Mouse (Mus musculus) gastrocnemius, postnatal 10 days (tissue): ENCODE measurements around the gene Zeb2. TPM values are rescaled to one million over a fixed set of nuclear protein-coding genes. Genes with fewer than 3 reads are reported as not detected.
"Not testable (repeated sequence)": the region's sequence is repeated elsewhere in the genome, so short reads cannot be mapped to it uniquely, and the experiment has no call there.

Source experiments
- DNase-seq: peaks from one replicate; pipeline ENCODE4 v3.0.0; 2021; ENCODE audit warnings: mixed read lengths
- total RNA-seq, 2 experiments: library from RNA; stranded (reverse); gene quantifications; 2 replicates each; pipeline ENCODE4 v1.2.3; 2021

Gene Zeb2
- total RNA-seq, 2 experiments from 2014 or later, result 72.6 to 114 TPM

- DNase-seq, result no peak
Measured at GRCm38 (mm10) chr2:45112021-45112747, 5.0 kb downstream of the Zeb2 start.

DNA sequence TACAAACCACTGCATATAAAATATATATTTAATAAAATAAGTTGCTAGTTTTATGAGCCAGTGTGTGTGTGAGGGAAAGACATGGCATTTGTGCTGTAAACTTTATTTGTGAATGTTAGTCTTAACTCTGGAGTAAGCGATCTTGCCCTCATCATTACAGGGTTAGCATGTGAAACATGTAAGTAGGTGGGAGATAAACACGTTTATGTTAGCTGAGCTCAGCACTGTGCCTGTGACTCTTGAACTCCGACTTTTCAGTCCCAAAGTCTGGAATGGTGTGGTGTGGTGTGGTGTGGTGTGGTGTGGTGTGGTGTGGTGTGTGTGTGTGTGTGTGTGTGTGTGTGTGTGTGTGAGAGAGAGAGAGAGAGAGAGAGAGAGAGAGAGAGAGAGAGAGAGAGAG is 5.6 kb downstream of the Zeb2 start:
- not testable (repeated sequence) for DNase-seq

GRCm38 (mm10) chr2:45110757-45111411 is 6.3 kb downstream of the Zeb2 start:
- DNase-seq, result peak; percentile 59

- DNase-seq, result no peak
Measured at GRCm38 (mm10) chr2:45109951-45110756, 7.0 kb downstream of the Zeb2 start.

DNA sequence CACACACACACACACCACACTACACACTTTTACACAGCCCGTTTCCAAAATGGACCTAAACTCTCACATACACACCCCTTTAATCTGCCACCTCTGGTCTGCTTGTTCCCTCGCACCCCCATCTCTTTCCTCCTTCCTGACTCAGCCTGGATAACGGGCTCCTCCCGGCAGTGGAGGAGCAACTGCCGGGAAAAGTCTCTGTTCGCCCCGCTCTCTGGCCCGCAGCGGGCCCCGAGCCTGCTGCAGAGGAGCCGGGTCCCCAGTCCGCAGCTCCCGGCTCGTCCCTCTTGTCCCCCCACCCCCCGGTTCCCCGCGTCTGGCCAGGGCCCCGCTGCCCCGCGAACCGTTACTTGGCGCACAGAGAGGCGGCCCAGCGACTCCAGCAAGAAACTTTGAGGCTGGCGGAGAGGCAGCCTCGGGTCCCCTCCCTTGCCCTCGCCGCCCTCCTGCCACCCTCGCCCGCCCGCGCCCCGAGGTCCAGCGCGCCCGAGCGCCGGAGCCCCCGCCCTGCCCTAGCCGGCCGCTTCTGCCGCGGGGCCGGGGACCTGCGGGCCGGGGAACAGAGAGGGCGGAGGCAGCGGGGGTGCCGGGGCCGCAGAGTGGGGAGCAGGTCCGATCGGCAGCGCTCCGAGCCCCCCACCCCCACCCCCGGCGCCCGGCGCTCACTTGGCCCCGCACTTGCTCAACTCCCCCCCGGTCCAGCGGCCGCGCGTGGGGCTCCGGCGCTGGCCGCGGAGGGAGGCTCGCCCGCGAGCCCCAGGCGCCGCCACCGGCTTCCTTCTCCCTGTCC is 7.8 kb downstream of the Zeb2 start:
- DNase-seq, result peak; percentile 61

- peak; percentile 61 for DNase-seq
Measured at GRCm38 (mm10) chr2:45108521-45109091, 8.6 kb downstream of the Zeb2 start.

GRCm38 (mm10) chr2:45107555-45107954 is 9.6 kb downstream of the Zeb2 start:
- no peak for DNase-seq

DNA sequence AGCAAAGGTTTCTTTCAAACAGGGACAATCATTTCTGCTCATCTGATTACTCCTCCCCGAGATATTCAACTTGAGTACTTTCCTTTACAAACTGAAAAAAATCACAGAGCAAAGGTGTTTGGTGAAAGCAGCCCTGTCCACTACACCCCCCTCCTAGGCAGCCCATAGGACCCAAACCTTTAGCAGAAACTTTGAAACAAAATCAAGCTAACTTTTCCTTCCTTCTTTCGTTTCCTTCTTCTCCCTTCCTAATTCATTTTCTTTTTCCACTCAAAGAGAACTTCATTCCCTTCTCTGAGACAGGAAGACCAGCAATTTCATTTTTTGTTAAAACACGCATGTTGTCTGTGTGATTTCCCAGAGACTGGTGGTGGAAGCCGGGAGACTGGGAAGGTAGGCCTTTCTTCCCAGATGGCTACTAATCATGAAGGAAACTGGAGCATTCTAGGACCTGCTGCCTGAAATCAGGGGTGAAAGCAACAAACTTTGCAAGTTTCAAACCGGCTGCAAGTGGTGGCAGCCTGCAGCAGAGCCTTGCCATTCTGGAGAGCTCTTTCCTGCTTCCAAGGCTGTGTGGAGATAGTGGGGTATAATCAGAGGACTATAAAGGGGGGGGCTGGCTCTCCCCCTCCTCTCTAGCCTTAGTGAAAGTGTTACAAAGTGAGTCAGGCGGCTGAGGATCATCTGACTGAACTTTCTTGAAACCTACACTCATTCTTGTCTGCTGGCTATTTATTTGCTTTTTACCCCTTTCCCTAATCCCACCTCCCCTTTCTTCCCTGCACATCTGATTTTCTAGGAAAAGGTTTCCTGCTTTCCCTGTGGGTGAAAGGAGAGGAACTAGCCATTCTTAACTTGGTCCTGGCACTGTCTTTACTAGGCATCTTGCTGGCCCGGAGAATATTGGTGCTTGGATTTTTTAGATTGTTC is 11.0 kb downstream of the Zeb2 start:
- DNase-seq, result no peak

GRCm38 (mm10) chr2:45105281-45105721 is 11.9 kb downstream of the Zeb2 start:
- DNase-seq, result no peak

DNA sequence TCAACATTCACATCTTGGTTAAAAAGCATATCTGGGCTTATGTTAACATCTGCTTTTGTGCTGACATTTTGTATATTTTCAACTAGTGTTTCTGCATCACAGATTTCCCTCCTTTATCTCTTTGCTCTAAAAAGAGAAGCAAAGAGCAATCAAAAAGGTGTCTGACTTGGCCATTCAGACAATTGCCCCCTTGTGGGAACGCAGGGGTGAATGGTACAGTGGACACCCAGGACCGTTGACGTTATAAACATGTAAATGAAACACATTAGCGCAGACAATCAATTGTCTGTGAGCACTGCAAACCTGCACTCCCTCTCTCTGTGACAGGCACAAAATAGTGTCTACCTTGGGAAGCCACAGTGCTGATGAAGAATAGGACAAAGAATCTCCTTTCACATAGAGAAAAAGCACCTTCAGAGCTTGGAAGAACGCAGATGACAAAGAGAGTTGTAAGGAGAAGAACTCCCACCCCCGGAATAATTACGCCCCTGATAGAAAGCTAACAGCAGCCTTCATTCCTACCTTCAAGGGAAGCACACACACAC is 12.6 kb downstream of the Zeb2 start:
- no peak for DNase-seq

- no peak for DNase-seq
Measured at GRCm38 (mm10) chr2:45104066-45104465, 13.1 kb downstream of the Zeb2 start.

DNA sequence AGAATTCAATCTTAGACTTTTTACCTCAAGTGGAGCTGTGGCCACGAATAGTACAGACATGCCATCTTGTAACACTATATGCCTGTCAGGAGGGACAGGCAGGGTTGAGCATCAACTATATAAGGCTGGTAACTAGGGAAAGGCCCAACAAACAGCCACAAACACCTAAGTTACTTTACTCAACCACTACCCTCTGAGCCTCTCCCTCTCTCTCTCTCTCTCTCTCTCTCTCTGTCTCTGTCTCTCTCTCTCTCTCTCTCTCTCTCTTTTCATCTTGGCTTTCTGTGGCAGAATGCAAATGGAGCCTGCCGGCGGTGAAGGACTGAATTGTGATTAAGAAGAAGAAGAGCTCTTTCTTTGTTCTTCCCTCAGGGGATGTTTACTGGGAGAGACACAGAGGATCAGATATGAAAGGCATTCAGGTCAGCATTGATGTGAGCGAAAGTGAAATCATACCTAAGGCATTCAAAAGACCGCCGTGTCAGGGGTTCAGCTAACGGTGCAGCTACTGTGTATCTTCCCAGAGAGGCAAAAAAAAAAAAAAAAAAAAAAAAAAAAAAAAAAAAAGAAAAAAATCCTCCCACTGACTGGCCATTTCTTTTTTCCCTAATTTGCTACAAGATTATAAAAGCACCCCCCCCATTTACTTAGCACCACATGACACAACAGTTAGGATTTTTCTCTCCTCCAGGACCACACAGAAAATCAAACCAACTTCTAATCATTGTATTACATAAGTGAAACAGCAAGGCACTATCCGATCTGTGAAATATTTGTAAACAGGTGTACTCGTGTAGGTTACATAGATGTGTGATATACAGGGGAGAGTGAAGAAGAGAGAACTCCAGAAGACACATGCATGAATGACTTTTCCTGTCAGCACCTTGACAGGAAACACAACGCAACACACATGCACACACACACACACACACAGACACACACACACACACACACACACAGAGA is 13.9 kb downstream of the Zeb2 start:
- no peak for DNase-seq

DNA sequence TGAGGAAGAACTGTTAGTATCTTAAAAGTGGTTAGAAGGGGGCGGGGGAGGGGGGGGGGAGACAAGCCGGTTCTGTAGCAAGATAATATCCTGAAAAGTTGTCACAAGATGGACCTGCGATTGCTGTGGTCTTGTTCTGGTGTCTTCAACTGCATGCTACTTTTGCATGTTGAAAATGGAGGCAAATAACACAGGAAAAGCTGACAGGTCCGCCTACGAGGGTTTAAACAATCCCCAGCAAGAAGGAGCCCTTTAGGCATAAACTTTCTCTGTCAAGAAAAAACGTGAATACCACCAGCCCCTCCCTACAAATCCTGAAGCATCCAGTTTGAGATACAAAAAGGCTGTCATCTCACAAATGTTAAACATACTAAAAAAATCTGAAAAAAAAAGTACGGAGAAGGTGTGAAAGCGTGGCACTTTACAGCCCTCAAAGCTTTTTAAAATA is 15.0 kb downstream of the Zeb2 start:
- no peak for DNase-seq

GRCm38 (mm10) chr2:45101586-45101985 is 15.6 kb downstream of the Zeb2 start:
- DNase-seq, result no peak

DNA sequence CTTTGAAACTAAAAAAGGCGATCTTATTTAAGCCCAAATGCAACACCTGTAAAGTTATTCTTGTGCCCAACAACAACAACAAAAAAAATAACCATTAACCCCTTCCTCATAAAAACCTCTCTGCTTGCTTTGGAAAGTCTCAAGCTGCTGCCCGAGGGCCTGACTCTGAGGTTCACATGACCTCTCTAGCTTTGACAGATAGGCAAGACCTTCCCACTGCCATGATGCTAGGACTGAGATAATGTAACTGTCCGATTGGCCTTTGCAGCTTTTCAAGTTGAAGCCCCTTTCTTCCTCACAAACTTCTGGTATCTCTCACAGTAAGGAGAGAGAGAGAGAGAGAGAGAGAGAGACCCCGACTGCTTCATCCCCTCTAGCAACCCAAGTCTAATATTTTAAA is 16.2 kb downstream of the Zeb2 start:
- DNase-seq, result no peak

DNA sequence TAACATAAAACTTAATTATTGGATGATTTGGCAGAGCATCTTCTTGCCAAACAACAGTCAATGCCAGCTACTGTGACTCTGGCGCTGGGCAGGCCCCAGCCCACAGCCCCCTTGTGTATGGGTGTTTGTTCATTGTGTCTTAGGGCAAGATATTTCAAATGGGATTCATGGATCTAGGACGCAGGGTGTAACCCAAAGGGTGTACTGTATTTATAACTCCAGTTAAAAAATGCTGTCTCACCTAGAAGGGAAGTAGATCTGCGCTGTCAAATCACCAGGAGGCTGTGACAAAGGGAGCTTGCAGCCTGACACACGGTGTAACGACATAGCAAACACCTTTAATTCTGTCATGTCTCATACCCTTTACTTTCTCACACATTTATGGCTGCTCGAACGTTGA is 16.6 kb downstream of the Zeb2 start:
- DNase-seq, result no peak

DNA sequence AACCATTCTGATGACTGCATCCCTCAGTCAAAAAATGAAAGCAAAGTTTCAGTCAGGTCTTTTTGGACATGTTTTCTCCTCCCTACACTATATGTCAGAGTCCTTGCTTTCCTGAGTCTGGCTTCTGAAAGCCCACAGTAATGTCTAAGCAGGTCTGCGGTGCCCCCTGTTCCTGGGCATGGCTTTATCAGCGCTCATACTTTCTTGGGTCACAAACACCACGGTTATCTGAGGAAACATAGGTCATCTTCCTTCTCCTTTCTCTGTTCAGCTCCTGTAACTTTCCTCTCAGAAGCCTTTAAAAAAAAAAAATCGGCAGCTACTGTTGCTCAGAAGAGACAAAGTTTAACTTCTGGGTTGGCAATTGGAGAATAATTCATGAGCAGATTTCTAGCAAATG is 17.2 kb downstream of the Zeb2 start:
- no peak for DNase-seq

DNA sequence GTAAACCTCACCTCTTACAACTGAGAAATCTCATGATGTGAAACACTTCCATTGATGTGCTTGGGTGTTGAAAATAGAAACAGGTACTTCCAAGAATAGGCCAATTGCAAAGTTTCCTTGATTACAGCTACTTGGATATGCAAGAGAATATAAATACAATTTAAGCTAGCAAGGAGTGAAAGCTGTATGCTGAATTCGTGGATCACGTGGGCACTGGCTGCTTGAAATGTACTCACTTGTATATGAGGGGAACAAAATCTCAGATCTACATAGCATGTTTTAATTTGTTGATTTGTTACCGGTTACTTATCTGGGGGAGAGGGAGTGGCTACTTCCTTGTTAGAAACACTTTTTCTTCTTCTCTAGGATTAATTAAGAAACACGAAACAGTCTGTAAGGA is 18.1 kb downstream of the Zeb2 start:
- DNase-seq, result no peak

DNA sequence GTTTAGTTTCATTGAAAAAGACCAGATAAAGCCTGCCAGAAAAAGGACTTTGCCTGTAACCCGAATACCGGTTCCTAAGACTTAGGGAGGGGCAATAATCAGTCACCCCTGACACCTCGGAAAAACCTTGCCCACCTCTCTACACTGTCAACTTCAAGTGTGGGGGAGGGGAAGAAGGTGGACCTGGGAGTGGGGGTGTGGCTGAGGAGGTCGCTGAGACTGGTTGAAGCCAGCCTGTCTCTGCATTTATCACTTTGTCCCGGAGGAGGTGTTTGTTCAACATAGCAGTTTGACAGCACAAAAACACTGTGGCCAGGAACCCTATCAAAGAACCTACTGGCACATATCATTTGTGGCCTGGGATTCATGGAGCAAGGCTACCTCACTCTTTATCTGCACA is 19.2 kb downstream of the Zeb2 start:
- no peak for DNase-seq
